Comparison of ENCODE assay signal across 10 mouse cellular contexts in genomic region chr3:94373597-94374011, GRCm38 (mm10). TPM values are rescaled to one million over a fixed set of nuclear protein-coding genes. Genes with fewer than 3 reads are reported as not detected.
DNase-seq lines count a peak whose midpoint lies in the region; ATAC-seq and TF ChIP-seq lines count a peak whose summit lies in the region.
"Had no signal": no experiment of that assay in that cellular context is flagged by ENCODE, and none has a peak within 500 bp of the region (broad histone marks: within the 10 kb centered on the region; RNA-seq: fewer than 3 reads in every experiment).

No protein-coding gene starts in this region.

- peaks cover 70% of the 10 kb centered on the region for H3K27me3 ChIP-seq in megakaryocyte, embryonic 14.5 days (replicated peaks)
- H3K27me3 ChIP-seq in forebrain, embryonic 10.5 days (ENCODE audit: poor library complexity, severe bottlenecking): peaks cover 62% of the 10 kb centered on the region
- H3K27me3 ChIP-seq in hindbrain, embryonic 13.5 days: peaks cover 22% of the 10 kb centered on the region
- no peaks in the 10 kb centered on the region for H3K27me3 ChIP-seq in limb, embryonic 15.5 days
- H3K27me3 ChIP-seq in neural tube, embryonic 12.5 days (replicated peaks): 0 out of 2 replicates have a peak, but pooled peaks cover 5% of the 10 kb centered on the region

- H3K4me2 ChIP-seq in hindbrain, embryonic 13.5 days: peak overlapping the region; percentile 41
- H3K4me2 ChIP-seq in limb, embryonic 15.5 days: peak overlapping the region; percentile 44
- H3K4me2 ChIP-seq in neural tube, embryonic 12.5 days (replicated peaks): peak overlapping the region; percentile 42

- H3K36me3 ChIP-seq in megakaryocyte, embryonic 14.5 days (replicated peaks; ENCODE audit: low read length): no peaks in the 10 kb centered on the region
- H3K36me3 ChIP-seq in forebrain, embryonic 10.5 days (replicated peaks): no peaks in the 10 kb centered on the region
- no peaks in the 10 kb centered on the region for H3K36me3 ChIP-seq in hindbrain, embryonic 13.5 days
- H3K36me3 ChIP-seq in limb, embryonic 15.5 days: no peaks in the 10 kb centered on the region
- no peaks in the 10 kb centered on the region for H3K36me3 ChIP-seq in neural tube, embryonic 12.5 days

- peak overlapping the region; percentile 56 for H3K27ac ChIP-seq in forebrain, embryonic 10.5 days
- H3K27ac ChIP-seq in hindbrain, embryonic 13.5 days: no peak overlapping the region
- no peak overlapping the region for H3K27ac ChIP-seq in limb, embryonic 15.5 days
- no peak overlapping the region for H3K27ac ChIP-seq in neural tube, embryonic 12.5 days
- H3K27ac ChIP-seq in left cerebral cortex, adult 2 months: no peak overlapping the region

- intact Hi-C loops in left cerebral cortex, adult 2 months (cut with DNase I): no loop called here

- H3K9me3 ChIP-seq in megakaryocyte, embryonic 14.5 days: no peaks in the 10 kb centered on the region
- H3K9me3 ChIP-seq in forebrain, embryonic 10.5 days: no peaks in the 10 kb centered on the region
- H3K9me3 ChIP-seq in hindbrain, embryonic 13.5 days: no peaks in the 10 kb centered on the region
- no peaks in the 10 kb centered on the region for H3K9me3 ChIP-seq in limb, embryonic 15.5 days
- no peaks in the 10 kb centered on the region for H3K9me3 ChIP-seq in neural tube, embryonic 12.5 days

- TF ChIP-seq CTCF in left cerebral cortex, adult 2 months (IDR thresholded peaks at IDR 0.05): no peak

- WGBS in forebrain, embryonic 10.5 days: 1% methylated on average over 5 of the region's 5 CpGs
- WGBS in hindbrain, embryonic 13.5 days: 1% methylated on average over 5 of the region's 5 CpGs
- 2% methylated on average over 5 of the region's 5 CpGs for WGBS in limb, embryonic 15.5 days
- 1% methylated on average over 5 of the region's 5 CpGs for WGBS in neural tube, embryonic 12.5 days

- no peak for DNase-seq in forebrain, embryonic 10.5 days (ENCODE audit: extremely low spot score, low spot score)
- no peak for DNase-seq in spleen, adult 18-20 months
- DNase-seq in left cerebral cortex, adult 2 months (ENCODE audit: extremely low spot score in 1 of 2, low spot score in 2 of 2): no peak

- H3K4me1 ChIP-seq in megakaryocyte, embryonic 14.5 days: peaks cover 21% of the 10 kb centered on the region
- peaks cover 39% of the 10 kb centered on the region for H3K4me1 ChIP-seq in forebrain, embryonic 10.5 days
- peaks cover 24% of the 10 kb centered on the region for H3K4me1 ChIP-seq in hindbrain, embryonic 13.5 days (replicated peaks)
- H3K4me1 ChIP-seq in limb, embryonic 15.5 days: peaks cover 42% of the 10 kb centered on the region
- peaks cover 19% of the 10 kb centered on the region for H3K4me1 ChIP-seq in neural tube, embryonic 12.5 days

- H3K9ac ChIP-seq in hindbrain, embryonic 13.5 days: no peak overlapping the region; the same call in 1 of the 2 replicates
- H3K9ac ChIP-seq in limb, embryonic 15.5 days: no peak overlapping the region
- H3K9ac ChIP-seq in neural tube, embryonic 12.5 days: no peak overlapping the region

- ATAC-seq in megakaryocyte, adult 5-6 weeks (ENCODE audit: poor library complexity, severe bottlenecking): no peak
- ATAC-seq in hindbrain, embryonic 13.5 days (ENCODE audit: low FRiP score): peak; percentile 55
- no peak for ATAC-seq in limb, embryonic 15.5 days (ENCODE audit: insufficient number of reproducible peaks, low FRiP score, low TSS enrichment, low read depth)
- ATAC-seq in neural tube, embryonic 12.5 days (ENCODE audit: low FRiP score, low read depth): peak; percentile 17; the same call in 1 of the 2 replicates

- peak overlapping the region; percentile 19 for H3K4me3 ChIP-seq in megakaryocyte, embryonic 14.5 days (replicated peaks)
- peak overlapping the region; percentile 37 for H3K4me3 ChIP-seq in forebrain, embryonic 10.5 days
- no peak overlapping the region for H3K4me3 ChIP-seq in hindbrain, embryonic 13.5 days
- H3K4me3 ChIP-seq in limb, embryonic 15.5 days: peak overlapping the region; percentile 24
- no peak overlapping the region for H3K4me3 ChIP-seq in neural tube, embryonic 12.5 days
- H3K4me3 ChIP-seq in left cerebral cortex, adult 2 months: no peak overlapping the region

RNA-seq across cellular contexts. Expression of gene Rorc, which starts 1.0 kb away (rescaled TPM):
- polyA plus RNA-seq in megakaryocyte, embryonic 14.5 days (2012; ENCODE audit: insufficient read depth, low replicate concordance): not detected in 2 replicates
- total RNA-seq in megakaryocyte, adult 5-6 weeks (2015): 0.16 and 0.55 TPM in 2 replicates
- total RNA-seq in megakaryocyte, adult 5-6 weeks (2017): 0.18 and 0.45 TPM in 2 replicates
- 0.16 and 0.36 TPM in 2 replicates for polyA plus RNA-seq in forebrain, embryonic 10.5 days (2016; fragmentation: Nextera tagmentation; extraction: Ambion mirVana)
- 0.42 and 0.50 TPM in 2 replicates for polyA plus RNA-seq in hindbrain, embryonic 13.5 days (2015; fragmentation: Nextera tagmentation; extraction: Ambion mirVana)
- polyA plus RNA-seq in limb, embryonic 15.5 days (2015; fragmentation: Nextera tagmentation; extraction: Ambion mirVana): 2.3 and 2.9 TPM in 2 replicates
- 0.20 TPM in 2 replicates for polyA plus RNA-seq in neural tube, embryonic 12.5 days (2016; fragmentation: Nextera tagmentation; extraction: Ambion mirVana)
- total RNA-seq in left cerebral cortex, adult 2 months (2021): under 1 TPM; 0.52 to 0.91 TPM
- total RNA-seq: MEL had no signal

RNA-seq across cellular contexts. Expression of gene C2cd4d, which starts 11.4 kb away (rescaled TPM):
- not detected in 2 replicates for polyA plus RNA-seq in megakaryocyte, embryonic 14.5 days (2012; ENCODE audit: insufficient read depth, low replicate concordance)
- not detected in 2 replicates for total RNA-seq in megakaryocyte, adult 5-6 weeks (2015)
- total RNA-seq in megakaryocyte, adult 5-6 weeks (2017): not detected in 2 replicates
- 0.11 and 0.40 TPM in 2 replicates for polyA plus RNA-seq in forebrain, embryonic 10.5 days (2016; fragmentation: Nextera tagmentation; extraction: Ambion mirVana)
- 1.7 and 1.8 TPM in 2 replicates for polyA plus RNA-seq in hindbrain, embryonic 13.5 days (2015; fragmentation: Nextera tagmentation; extraction: Ambion mirVana)
- 1.8 and 2.4 TPM in 2 replicates for polyA plus RNA-seq in limb, embryonic 15.5 days (2015; fragmentation: Nextera tagmentation; extraction: Ambion mirVana)
- polyA plus RNA-seq in neural tube, embryonic 12.5 days (2016; fragmentation: Nextera tagmentation; extraction: Ambion mirVana): 2.4 and 3.1 TPM in 2 replicates
- under 1 TPM in 1 of 2 experiments, not detected in 1; 0.44 TPM for total RNA-seq in left cerebral cortex, adult 2 months (2021)
- total RNA-seq: hematopoietic stem cell, adult 5-6 weeks; MEL had no signal

RNA-seq across cellular contexts. Expression of gene Lingo4, which starts 24.7 kb away (rescaled TPM):
- polyA plus RNA-seq in megakaryocyte, embryonic 14.5 days (2012; ENCODE audit: insufficient read depth, low replicate concordance): not detected in 2 replicates
- not detected in 2 replicates for total RNA-seq in megakaryocyte, adult 5-6 weeks (2015)
- not detected in 2 replicates for total RNA-seq in megakaryocyte, adult 5-6 weeks (2017)
- 0.15 and 0.21 TPM in 2 replicates for polyA plus RNA-seq in forebrain, embryonic 10.5 days (2016; fragmentation: Nextera tagmentation; extraction: Ambion mirVana)
- 0.81 and 0.96 TPM in 2 replicates for polyA plus RNA-seq in hindbrain, embryonic 13.5 days (2015; fragmentation: Nextera tagmentation; extraction: Ambion mirVana)
- 0.09 and 0.14 TPM in 2 replicates for polyA plus RNA-seq in limb, embryonic 15.5 days (2015; fragmentation: Nextera tagmentation; extraction: Ambion mirVana)
- 0.29 and 0.51 TPM in 2 replicates for polyA plus RNA-seq in neural tube, embryonic 12.5 days (2016; fragmentation: Nextera tagmentation; extraction: Ambion mirVana)
- 1 to 10 TPM in 1 of 2 experiments, under 1 TPM in 1; 0.72 to 1.1 TPM for total RNA-seq in left cerebral cortex, adult 2 months (2021)
- total RNA-seq: hematopoietic stem cell, adult 5-6 weeks; MEL had no signal

RNA-seq across cellular contexts. Expression of gene Them5, which starts 31.7 kb away (rescaled TPM):
- not detected in 2 replicates for polyA plus RNA-seq in megakaryocyte, embryonic 14.5 days (2012; ENCODE audit: insufficient read depth, low replicate concordance)
- total RNA-seq in megakaryocyte, adult 5-6 weeks (2015): not detected in 2 replicates
- total RNA-seq in megakaryocyte, adult 5-6 weeks (2017): not detected in 2 replicates
- polyA plus RNA-seq in forebrain, embryonic 10.5 days (2016; fragmentation: Nextera tagmentation; extraction: Ambion mirVana): not detected in 2 replicates
- polyA plus RNA-seq in hindbrain, embryonic 13.5 days (2015; fragmentation: Nextera tagmentation; extraction: Ambion mirVana): 0.13 TPM in 1 of 2 replicates, not detected in the other
- 199 and 218 TPM in 2 replicates for polyA plus RNA-seq in limb, embryonic 15.5 days (2015; fragmentation: Nextera tagmentation; extraction: Ambion mirVana)
- not detected in 2 replicates for polyA plus RNA-seq in neural tube, embryonic 12.5 days (2016; fragmentation: Nextera tagmentation; extraction: Ambion mirVana)
- total RNA-seq in left cerebral cortex, adult 2 months (2021): not detected
- total RNA-seq: hematopoietic stem cell, adult 5-6 weeks; MEL had no signal

RNA-seq across cellular contexts. Expression of gene Tdrkh, which starts 39.5 kb away (rescaled TPM):
- 2.8 TPM in 1 of 2 replicates, not detected in the other for polyA plus RNA-seq in megakaryocyte, embryonic 14.5 days (2012; ENCODE audit: insufficient read depth, low replicate concordance)
- total RNA-seq in megakaryocyte, adult 5-6 weeks (2015): 2.2 and 4.8 TPM in 2 replicates
- 1.1 and 4.3 TPM in 2 replicates for total RNA-seq in megakaryocyte, adult 5-6 weeks (2017)
- polyA plus RNA-seq in forebrain, embryonic 10.5 days (2016; fragmentation: Nextera tagmentation; extraction: Ambion mirVana): 37.6 and 38.1 TPM in 2 replicates
- polyA plus RNA-seq in hindbrain, embryonic 13.5 days (2015; fragmentation: Nextera tagmentation; extraction: Ambion mirVana): 58.8 and 59.7 TPM in 2 replicates
- polyA plus RNA-seq in limb, embryonic 15.5 days (2015; fragmentation: Nextera tagmentation; extraction: Ambion mirVana): 6.7 and 8.0 TPM in 2 replicates
- polyA plus RNA-seq in neural tube, embryonic 12.5 days (2016; fragmentation: Nextera tagmentation; extraction: Ambion mirVana): 47.3 and 55.5 TPM in 2 replicates
- total RNA-seq in left cerebral cortex, adult 2 months (2021): 10 to 100 TPM; 38.8 to 38.9 TPM
- total RNA-seq: MEL had no signal

Comparison
In these comparisons a context has a peak if more than half of its experiments do, and no peak if none do; other contexts are left out.
1. H3K4me3 ChIP-seq: peak in megakaryocyte, embryonic 14.5 days (single experiment), forebrain, embryonic 10.5 days (single experiment) and limb, embryonic 15.5 days (single experiment); none in hindbrain, embryonic 13.5 days (single experiment), neural tube, embryonic 12.5 days (single experiment) and left cerebral cortex, adult 2 months (single experiment).
2. ATAC-seq: peak in hindbrain, embryonic 13.5 days (single experiment) and neural tube, embryonic 12.5 days (single experiment); none in megakaryocyte, adult 5-6 weeks (single experiment) and limb, embryonic 15.5 days (single experiment).
3. Peak in every context shown above with its lines, with median percentiles within 50 percentile points of each other: H3K4me2 ChIP-seq.